Mouse (Mus musculus) thymus, adult 2 months (tissue): Measurements from ENCODE around the gene Rraga.

ENCODE experiments used
- CTCF ChIP-seq: fragments of 200-500 bp; IDR thresholded peaks from 2 replicates; pipeline ENCODE4 v1.5.1; 2012; ENCODE audit warnings: mild to moderate bottlenecking, control low read depth, low read length, moderate library complexity, borderline replicate concordance; ENCODE audit not compliant: control insufficient read depth, poor library complexity, insufficient read depth; ENCODE audit errors: extremely low read depth
- POLR2A ChIP-seq: fragments of 200-500 bp; IDR thresholded peaks from 2 replicates; pipeline ENCODE4 v1.6.1; 2012; ENCODE audit warnings: mild to moderate bottlenecking, low read length, control low read depth, moderate library complexity; ENCODE audit not compliant: control insufficient read depth, poor library complexity, insufficient read depth; ENCODE audit errors: extremely low read depth

- no peak for TF ChIP-seq CTCF
- TF ChIP-seq POLR2A: no peak
These were observed 36.5 kb upstream of the Rraga start for GRCm38 (mm10) chr4:86538936-86539335.
